Mouse (Mus musculus) right cerebral cortex, postnatal 4 days (tissue): Measurements from ENCODE around the gene Gm28305.

ENCODE experiments used
- DNase-seq: peaks from one replicate; pipeline ENCODE4 v3.0.0-alpha.2; 2022

Gene Gm28305

GRCm38 (mm10) chr9:104040362-104040761 is at the start of gene Gm28305:
Gene Gm28305, plus strand, starts transcription at chr9:104040662.
- no peak for DNase-seq

GRCm38 (mm10) chr9:103996496-103996895 is 44.0 kb upstream of the Gm28305 start:
- peak; percentile 57 for DNase-seq

GRCm38 (mm10) chr9:104000601-104001000 is 39.9 kb upstream of the Gm28305 start:
- DNase-seq, result no peak

GRCm38 (mm10) chr9:104001921-104002859 is 38.3 kb upstream of the Gm28305 start, which contains the start of gene Nphp3:
Gene Nphp3, plus strand, starts transcription at chr9:104002544.
- peak; percentile 99 for DNase-seq

- peak; percentile 73 for DNase-seq
These were observed 37.5 kb upstream of the Gm28305 start for GRCm38 (mm10) chr9:104002913-104003330.

- no peak for DNase-seq
These were observed 25.9 kb upstream of the Gm28305 start for GRCm38 (mm10) chr9:104014526-104014925.

GRCm38 (mm10) chr9:104021026-104021425 is 19.4 kb upstream of the Gm28305 start:
- DNase-seq, result no peak

- DNase-seq, result no peak
These were observed 13.3 kb upstream of the Gm28305 start for GRCm38 (mm10) chr9:104027186-104027585.

GRCm38 (mm10) chr9:104029861-104030260 is 10.6 kb upstream of the Gm28305 start:
- DNase-seq, result no peak

- DNase-seq, result no peak
These were observed 6.2 kb upstream of the Gm28305 start for GRCm38 (mm10) chr9:104034231-104034630.

- DNase-seq, result no peak
These were observed 5.7 kb upstream of the Gm28305 start for GRCm38 (mm10) chr9:104034718-104035117.

GRCm38 (mm10) chr9:104035261-104036015 is 5.0 kb upstream of the Gm28305 start:
- DNase-seq, result peak; percentile 80

GRCm38 (mm10) chr9:104038266-104038665 is 2.2 kb upstream of the Gm28305 start:
- DNase-seq, result no peak

GRCm38 (mm10) chr9:104039031-104039695 is 1.3 kb upstream of the Gm28305 start:
- no peak for DNase-seq

GRCm38 (mm10) chr9:104039742-104040141 is 720 bp upstream of the Gm28305 start:
- DNase-seq, result no peak

- no peak for DNase-seq
These were observed 3.2 kb downstream of the Gm28305 start for GRCm38 (mm10) chr9:104043676-104044075.

GRCm38 (mm10) chr9:104051028-104051427 is 10.6 kb downstream of the Gm28305 start:
- DNase-seq, result no peak

- peak; percentile 77 for DNase-seq
These were observed 22.2 kb downstream of the Gm28305 start, which contains the start of gene Uba5 for GRCm38 (mm10) chr9:104062430-104063243. Gene Uba5, minus strand, starts transcription at chr9:104063134.

GRCm38 (mm10) chr9:104063244-104063961 is 22.9 kb downstream of the Gm28305 start, which contains the start of gene Acad11:
Gene Acad11, plus strand, starts transcription at chr9:104063377.
- DNase-seq, result peak; percentile 81

- DNase-seq, result no peak
These were observed 24.1 kb downstream of the Gm28305 start for GRCm38 (mm10) chr9:104064571-104064970.

GRCm38 (mm10) chr9:104070241-104070640 is 29.8 kb downstream of the Gm28305 start:
- no peak for DNase-seq
